Comparison of ENCODE assay signal across 25 mouse cellular contexts in genomic region chr9:43976366-43976765, GRCm38 (mm10).
"Had no signal": no experiment of that assay in that cellular context is flagged by ENCODE, and none has a peak within 500 bp of the region (broad histone marks: within the 10 kb centered on the region; RNA-seq: fewer than 3 reads in every experiment).

No protein-coding gene starts in this region.

- DNase-seq: forebrain, postnatal 0 days; gastrocnemius, adult 2 months; gastrocnemius, postnatal 10 days; gastrocnemius, postnatal 25 days; heart, adult 18-20 months; heart, postnatal 14 days; heart, postnatal 36 days; kidney, adult 18-20 months; kidney, adult 8-10 months; kidney, postnatal 10 days; kidney, postnatal 25 days; kidney, postnatal 4 days; liver had no signal

- H3K9me3 ChIP-seq: heart, embryonic 13.5 days; heart, embryonic 15.5 days; hindbrain, embryonic 13.5 days; hindbrain, embryonic 15.5 days; intestine, embryonic 15.5 days; limb, embryonic 10.5 days; limb, embryonic 12.5 days had no signal

- H3K27ac ChIP-seq: gastrocnemius, adult 2 months; heart, embryonic 13.5 days; heart, embryonic 15.5 days; hindbrain, embryonic 13.5 days; hindbrain, embryonic 15.5 days; hindbrain, postnatal 0 days; intestine, embryonic 15.5 days; layer of hippocampus, adult 2 months; left cerebral cortex, adult 2 months; limb, embryonic 10.5 days; limb, embryonic 12.5 days had no signal

- H3K4me2 ChIP-seq: heart, embryonic 11.5 days; heart, embryonic 13.5 days; heart, embryonic 15.5 days; hindbrain, embryonic 13.5 days; hindbrain, embryonic 15.5 days; intestine, embryonic 15.5 days; limb, embryonic 12.5 days had no signal

- H3K4me1 ChIP-seq: limb, embryonic 12.5 days had no signal

- H3K36me3 ChIP-seq: heart, embryonic 13.5 days; heart, embryonic 15.5 days; hindbrain, embryonic 13.5 days; hindbrain, embryonic 15.5 days; intestine, embryonic 15.5 days; limb, embryonic 10.5 days; limb, embryonic 12.5 days had no signal

- ATAC-seq: forebrain, postnatal 0 days; hindbrain, postnatal 0 days; intestine, embryonic 15.5 days; intestine, postnatal 0 days had no signal

- H3K9ac ChIP-seq: forebrain, postnatal 0 days; heart, embryonic 13.5 days; heart, embryonic 15.5 days; hindbrain, embryonic 13.5 days; hindbrain, embryonic 15.5 days; intestine, embryonic 15.5 days; limb, embryonic 12.5 days had no signal

- H3K27me3 ChIP-seq: hindbrain, embryonic 13.5 days; hindbrain, embryonic 15.5 days; intestine, embryonic 15.5 days; limb, embryonic 12.5 days had no signal

- H3K4me3 ChIP-seq: gastrocnemius, adult 2 months; heart, embryonic 13.5 days; heart, embryonic 15.5 days; hindbrain, embryonic 13.5 days; hindbrain, embryonic 15.5 days; intestine, embryonic 15.5 days; layer of hippocampus, adult 2 months; left cerebral cortex, adult 2 months; limb, embryonic 10.5 days; limb, embryonic 12.5 days had no signal
